32 mouse cellular contexts compared by ENCODE assay signal in genomic region chr8:47080037-47080436, GRCm38 (mm10).
DNase-seq lines count a peak whose midpoint lies in the region; ATAC-seq and TF ChIP-seq lines count a peak whose summit lies in the region.
"Had no signal": no experiment of that assay in that cellular context is flagged by ENCODE, and none has a peak within 500 bp of the region (broad histone marks: within the 10 kb centered on the region; RNA-seq: fewer than 3 reads in every experiment).

No protein-coding gene starts in this region.

- no peak overlapping the region for H3K27ac ChIP-seq in kidney, postnatal 0 days
- no peak overlapping the region for H3K27ac ChIP-seq in kidney, adult 2 months (ENCODE audit: insufficient read depth, low read depth, low read length)
- H3K27ac ChIP-seq in lung, embryonic 16.5 days (ENCODE audit: low read length) = no peak overlapping the region
- no peak overlapping the region for H3K27ac ChIP-seq in limb, embryonic 10.5 days
- H3K27ac ChIP-seq: embryonic facial prominence, embryonic 13.5 days; forebrain, embryonic 10.5 days; hindbrain, embryonic 10.5 days; hindbrain, embryonic 15.5 days; layer of hippocampus, adult 2 months; liver, embryonic 14.5 days; lung, embryonic 15.5 days; midbrain, embryonic 10.5 days; midbrain, embryonic 15.5 days had no signal

- no peaks in the 10 kb centered on the region for H3K4me1 ChIP-seq in kidney, postnatal 0 days (replicated peaks; ENCODE audit: insufficient read depth, low read length)
- H3K4me1 ChIP-seq in kidney, adult 2 months (ENCODE audit: control insufficient read depth, insufficient read depth, low read length) = no peaks in the 10 kb centered on the region
- H3K4me1 ChIP-seq in lung, embryonic 16.5 days (replicated peaks; ENCODE audit: control insufficient read depth, insufficient read depth, low read length) = peaks cover 8% of the 10 kb centered on the region; the same call in 1 of the 2 replicates
- peaks cover 29% of the 10 kb centered on the region for H3K4me1 ChIP-seq in limb, embryonic 10.5 days
- H3K4me1 ChIP-seq: forebrain, embryonic 10.5 days; hindbrain, embryonic 10.5 days; hindbrain, embryonic 15.5 days; midbrain, embryonic 10.5 days; midbrain, embryonic 15.5 days had no signal

- TF ChIP-seq CTCF in kidney, postnatal 0 days (IDR thresholded peaks at IDR 0.05; ENCODE audit: low read depth) = no peak
- TF ChIP-seq CTCF in kidney, adult 2 months (conservative IDR thresholded peaks at IDR 0.05; ENCODE audit: insufficient read depth, insufficient read length, low read depth, low read length) = no peak

- peak; percentile 85 for DNase-seq in kidney, postnatal 0 days (ENCODE audit: low spot score)
- DNase-seq in kidney, adult 2 months = no peak
- DNase-seq in lung, postnatal 14 days = no peak
- peak; percentile 67 for DNase-seq in limb, embryonic 10.5 days (ENCODE audit: low spot score)
- DNase-seq in neural tube, embryonic 10.5 days (ENCODE audit: extremely low spot score, low spot score) = no peak
- DNase-seq: adrenal gland, adult 2 months; adrenal gland, postnatal 36 days; B cell, adult 2 months; cerebellum, adult 18-20 months; cerebellum, postnatal 10 days; forebrain, postnatal 0 days; gastrocnemius, postnatal 14 days; heart, postnatal 14 days; kidney, adult 11 months; liver; right cerebral cortex, adult 18-20 months; spleen, adult 18-20 months; thymus, adult 18-20 months; thymus, postnatal 25 days had no signal

- no peaks in the 10 kb centered on the region for H3K9me3 ChIP-seq in kidney, postnatal 0 days (replicated peaks; ENCODE audit: low read length)
- H3K9me3 ChIP-seq in lung, embryonic 16.5 days (ENCODE audit: control insufficient read depth, low read length) = no peaks in the 10 kb centered on the region
- no peaks in the 10 kb centered on the region for H3K9me3 ChIP-seq in limb, embryonic 10.5 days (replicated peaks)
- H3K9me3 ChIP-seq: embryonic facial prominence, embryonic 13.5 days; hindbrain, embryonic 15.5 days; lung, embryonic 15.5 days; midbrain, embryonic 10.5 days; midbrain, embryonic 15.5 days had no signal

- H3K4me3 ChIP-seq in kidney, postnatal 0 days (replicated peaks; ENCODE audit: low read depth, low read length) = no peak overlapping the region
- H3K4me3 ChIP-seq in kidney, adult 2 months (ENCODE audit: insufficient read depth, low read depth, low read length) = no peak overlapping the region
- H3K4me3 ChIP-seq in lung, embryonic 16.5 days (ENCODE audit: low read length) = no peak overlapping the region
- H3K4me3 ChIP-seq in limb, embryonic 10.5 days = no peak overlapping the region
- H3K4me3 ChIP-seq: embryonic facial prominence, embryonic 13.5 days; forebrain, embryonic 10.5 days; hindbrain, embryonic 10.5 days; hindbrain, embryonic 15.5 days; layer of hippocampus, adult 2 months; lung, embryonic 15.5 days; midbrain, embryonic 10.5 days; midbrain, embryonic 15.5 days had no signal

- no peak overlapping the region for H3K4me2 ChIP-seq in kidney, postnatal 0 days (ENCODE audit: low read length)
- H3K4me2 ChIP-seq in lung, embryonic 16.5 days (ENCODE audit: low read depth, low read length) = no peak overlapping the region
- H3K4me2 ChIP-seq: embryonic facial prominence, embryonic 13.5 days; hindbrain, embryonic 15.5 days; lung, embryonic 15.5 days; midbrain, embryonic 15.5 days had no signal

- ATAC-seq in kidney, postnatal 0 days (replicated peaks; ENCODE audit: low FRiP score, low read depth) = no peak
- ATAC-seq in lung, embryonic 16.5 days (ENCODE audit: low read depth) = peak; percentile 51; the same call in 1 of the 2 replicates
- no peak for ATAC-seq in frontal cortex, adult (ENCODE audit: low TSS enrichment)
- ATAC-seq: activated CD4-positive, CD25-positive, alpha-beta regulatory T cell, adult 4 months; forebrain, postnatal 0 days; inflammation-experienced regulatory T-cells, adult 6 months; midbrain, embryonic 15.5 days had no signal

- WGBS in kidney, postnatal 0 days = 41% methylated on average over 4 of the region's 4 CpGs
- WGBS in kidney, adult 2 months = 57% methylated on average over 4 of the region's 4 CpGs
- 52% methylated on average over 4 of the region's 4 CpGs for whole genome bisulfite sequencing in lung, embryonic 16.5 days
- 50% methylated on average over 4 of the region's 4 CpGs for WGBS in limb, embryonic 10.5 days

- H3K9ac ChIP-seq in kidney, postnatal 0 days (ENCODE audit: low read depth, low read length) = no peak overlapping the region
- no peak overlapping the region for H3K9ac ChIP-seq in lung, embryonic 16.5 days (ENCODE audit: low read length)
- H3K9ac ChIP-seq: embryonic facial prominence, embryonic 13.5 days; forebrain, postnatal 0 days; hindbrain, embryonic 15.5 days; liver, embryonic 14.5 days; lung, embryonic 15.5 days; midbrain, embryonic 15.5 days had no signal

- H3K27me3 ChIP-seq in kidney, postnatal 0 days (ENCODE audit: insufficient read depth, low read length) = no peaks in the 10 kb centered on the region
- H3K27me3 ChIP-seq in kidney, adult 2 months (replicated peaks; ENCODE audit: control insufficient read depth, insufficient read depth, low read length) = no peaks in the 10 kb centered on the region
- no peaks in the 10 kb centered on the region; the same call in 1 of the 2 replicates for H3K27me3 ChIP-seq in lung, embryonic 16.5 days (ENCODE audit: control insufficient read depth, insufficient read depth, low read depth, low read length)
- H3K27me3 ChIP-seq in limb, embryonic 10.5 days (ENCODE audit: low read depth, poor library complexity, severe bottlenecking) = no peaks in the 10 kb centered on the region
- H3K27me3 ChIP-seq: embryonic facial prominence, embryonic 13.5 days; hindbrain, embryonic 15.5 days; lung, embryonic 15.5 days; midbrain, embryonic 15.5 days had no signal

- TF ChIP-seq POLR2A in kidney, adult 2 months (IDR thresholded peaks at IDR 0.05; ENCODE audit: low read depth, low read length) = no peak

- H3K36me3 ChIP-seq in kidney, postnatal 0 days (ENCODE audit: insufficient read depth, low read length) = no peaks in the 10 kb centered on the region
- H3K36me3 ChIP-seq in kidney, adult 2 months (ENCODE audit: control insufficient read depth, insufficient read depth, low read length) = no peaks in the 10 kb centered on the region
- no peaks in the 10 kb centered on the region for H3K36me3 ChIP-seq in lung, embryonic 16.5 days (ENCODE audit: control insufficient read depth, insufficient read depth, low read length)
- no peaks in the 10 kb centered on the region for H3K36me3 ChIP-seq in limb, embryonic 10.5 days
- H3K36me3 ChIP-seq: embryonic facial prominence, embryonic 13.5 days; forebrain, embryonic 10.5 days; hindbrain, embryonic 10.5 days; hindbrain, embryonic 15.5 days; lung, embryonic 15.5 days; midbrain, embryonic 10.5 days; midbrain, embryonic 15.5 days had no signal

Comparison
In these comparisons a context has a peak if more than half of its experiments do, and no peak if none do; other contexts are left out.
1. DNase-seq: peak in kidney, postnatal 0 days (single experiment) and limb, embryonic 10.5 days (single experiment); none in kidney, adult 2 months (single experiment), lung, postnatal 14 days (single experiment) and neural tube, embryonic 10.5 days (single experiment).